Mouse (Mus musculus) midbrain, embryonic 16.5 days (tissue): ENCODE results near the gene Mier1. TPM values are rescaled to one million over a fixed set of nuclear protein-coding genes. Genes with fewer than 3 reads are reported as not detected.
"Not testable (repeated sequence)": the region's sequence is repeated elsewhere in the genome, so short reads cannot be mapped to it uniquely, and the experiment has no call there.

Experiments used
- ATAC-seq: fragments of 200-750 bp; cut with Nextera tagmentation; 2 replicates; pipeline ENCODE4 v1.8.0; 2017; ENCODE audit warnings: moderate TSS enrichment
- H3K27ac ChIP-seq: fragments of 300-500 bp; sonication (generic); 2 replicates; pipeline ENCODE4 v1.5.1; 2014; ENCODE audit warnings: mild to moderate bottlenecking, low read length, mixed read lengths
- H3K27me3 ChIP-seq: fragments of 300-500 bp; sonication (generic); 2 replicates; pipeline ENCODE4 v1.6.1; 2014; ENCODE audit warnings: low read depth, low read length, mixed read lengths; ENCODE audit not compliant: control insufficient read depth, insufficient read depth
- H3K36me3 ChIP-seq: fragments of 300-500 bp; sonication (generic); 2 replicates; pipeline ENCODE4 v1.6.1; 2014; ENCODE audit warnings: mild to moderate bottlenecking, low read length, moderate library complexity, mixed read lengths; ENCODE audit not compliant: control insufficient read depth, insufficient read depth
- H3K4me1 ChIP-seq: fragments of 300-500 bp; sonication (generic); 2 replicates; pipeline ENCODE4 v1.6.1; 2014; ENCODE audit warnings: mild to moderate bottlenecking, low read length, mixed read lengths; ENCODE audit not compliant: control insufficient read depth, insufficient read depth
- H3K4me2 ChIP-seq: fragments of 300-500 bp; sonication (generic); 2 replicates; pipeline ENCODE4 v1.6.1; 2014; ENCODE audit warnings: mild to moderate bottlenecking, low read length, mixed read lengths
- H3K4me3 ChIP-seq: fragments of 300-500 bp; sonication (generic); 2 replicates; pipeline ENCODE4 v1.5.1; 2014; ENCODE audit warnings: low read depth, mild to moderate bottlenecking, low read length, moderate library complexity, mixed read lengths
- H3K9ac ChIP-seq: fragments of 300-500 bp; sonication (generic); 2 replicates; pipeline ENCODE4 v1.6.1; 2014; ENCODE audit warnings: low read depth, low read length, mixed read lengths
- H3K9me3 ChIP-seq: fragments of 300-500 bp; sonication (generic); replicated peaks from 2 replicates; pipeline ENCODE4 v1.6.1; 2014; ENCODE audit warnings: mild to moderate bottlenecking, low read length, mixed read lengths; ENCODE audit not compliant: control insufficient read depth, poor library complexity, severe bottlenecking
- WGBS: fragments of 180-500 bp; shearing (Covaris S2); extraction: QIAGEN DNeasy Blood & Tissue Kit; methylation state at CpG from one replicate; pipeline ENCODE4 v1.1.7; 2014; 5-methylcytosine and 5-hydroxymethylcytosine counted together
- polyA plus RNA-seq: library from polyadenylated mRNA; unstranded; fragments of >200 nt; fragmentation: Nextera tagmentation; extraction: Ambion mirVana; gene quantifications from 2 replicates; pipeline ENCODE4 v1.2.1, GENCODE M21; 2015

The Mier1 gene
- polyA plus RNA-seq, 1 experiment from 2014 or later = 26.7 TPM

GRCm38 (mm10) chr4:103126533-103126932, 12.3 kb downstream of the Mier1 start:
- no peaks in the 10 kb centered on the region for H3K9me3 ChIP-seq
- WGBS = 94% methylated on average over 4 of the region's 4 CpGs
- H3K4me1 ChIP-seq = no peaks in the 10 kb centered on the region
- peaks cover 5% of the 10 kb centered on the region; the same call in 1 of the 2 replicates for H3K36me3 ChIP-seq
- no peak for ATAC-seq
- no peak overlapping the region for H3K4me2 ChIP-seq
- no peak overlapping the region for H3K27ac ChIP-seq
- no peak overlapping the region for H3K9ac ChIP-seq
- H3K4me3 ChIP-seq = no peak overlapping the region
- no peaks in the 10 kb centered on the region for H3K27me3 ChIP-seq

GRCm38 (mm10) chr4:103136946-103137345, 22.8 kb downstream of the Mier1 start:
- H3K4me2 ChIP-seq = no peak overlapping the region
- H3K4me1 ChIP-seq = no peaks in the 10 kb centered on the region
- no peak for ATAC-seq
- no peak overlapping the region for H3K27ac ChIP-seq
- no peaks in the 10 kb centered on the region for H3K9me3 ChIP-seq
- H3K27me3 ChIP-seq = no peaks in the 10 kb centered on the region
- H3K4me3 ChIP-seq = no peak overlapping the region
- H3K36me3 ChIP-seq = peaks cover 2% of the 10 kb centered on the region; the same call in 1 of the 2 replicates
- no peak overlapping the region for H3K9ac ChIP-seq
- WGBS = 85% methylated on average over 1 of the region's 1 CpGs

- H3K4me3 ChIP-seq = no peak overlapping the region
Observed at GRCm38 (mm10) chr4:103146339-103146738, 32.1 kb downstream of the Mier1 start.

GRCm38 (mm10) chr4:103151946-103152345, 37.8 kb downstream of the Mier1 start:
- Histone ChIP-seq H3K27ac (no peak overlapping the region), H3K27me3 (no peaks in the 10 kb centered on the region), H3K4me1 (no peaks in the 10 kb centered on the region), H3K4me2 (no peak overlapping the region), H3K9me3 (no peaks in the 10 kb centered on the region), H3K36me3 (peaks cover 22% of the 10 kb centered on the region), H3K9ac (no peak overlapping the region), H3K4me3 (no peak overlapping the region)
- WGBS = 91% methylated on average over 5 of the region's 5 CpGs
- no peak for ATAC-seq

More at GRCm38 (mm10) chr4:103146339-103146738, 32.1 kb downstream of the Mier1 start:
- Histone ChIP-seq H3K9me3 (no peaks in the 10 kb centered on the region), H3K27me3 (no peaks in the 10 kb centered on the region), H3K27ac (no peak overlapping the region), H3K4me2 (no peak overlapping the region), H3K4me1 (no peaks in the 10 kb centered on the region), H3K36me3 (peaks cover 17% of the 10 kb centered on the region), H3K9ac (no peak overlapping the region)
- 0 out of 2 replicates have a peak, but pooled peaks have one; percentile 56 for ATAC-seq
- 32% methylated on average over 5 of the region's 5 CpGs for WGBS

DNA sequence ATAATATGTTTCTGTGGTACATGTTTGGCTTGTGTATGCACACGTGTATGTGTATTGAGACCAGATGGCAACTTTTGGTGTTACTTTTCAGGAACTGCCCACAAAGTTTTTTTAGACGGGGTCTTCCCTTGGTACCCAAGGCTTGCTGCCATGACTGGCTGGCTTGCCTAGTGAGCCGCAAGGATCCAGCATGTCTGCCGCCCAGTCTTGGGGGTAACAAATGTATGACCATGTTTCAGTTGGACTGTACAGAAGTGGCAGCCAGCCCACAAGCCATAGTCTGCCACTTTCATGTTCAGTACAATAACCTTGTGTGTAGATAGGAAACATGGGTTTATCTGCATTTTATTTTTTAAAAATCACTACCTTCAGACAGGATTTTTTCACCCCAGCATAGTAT, 44.6 kb downstream of the Mier1 start:
- no peak overlapping the region for H3K27ac ChIP-seq
- no peak overlapping the region for H3K9ac ChIP-seq
- no peak for ATAC-seq
- H3K4me2 ChIP-seq = no peak overlapping the region
- H3K4me1 ChIP-seq = no peaks in the 10 kb centered on the region
- H3K27me3 ChIP-seq = no peaks in the 10 kb centered on the region
- H3K4me3 ChIP-seq = no peak overlapping the region
- H3K36me3 ChIP-seq = peaks cover 20% of the 10 kb centered on the region
- 96% methylated on average over 4 of the region's 4 CpGs for WGBS
- H3K9me3 ChIP-seq = no peaks in the 10 kb centered on the region

DNA sequence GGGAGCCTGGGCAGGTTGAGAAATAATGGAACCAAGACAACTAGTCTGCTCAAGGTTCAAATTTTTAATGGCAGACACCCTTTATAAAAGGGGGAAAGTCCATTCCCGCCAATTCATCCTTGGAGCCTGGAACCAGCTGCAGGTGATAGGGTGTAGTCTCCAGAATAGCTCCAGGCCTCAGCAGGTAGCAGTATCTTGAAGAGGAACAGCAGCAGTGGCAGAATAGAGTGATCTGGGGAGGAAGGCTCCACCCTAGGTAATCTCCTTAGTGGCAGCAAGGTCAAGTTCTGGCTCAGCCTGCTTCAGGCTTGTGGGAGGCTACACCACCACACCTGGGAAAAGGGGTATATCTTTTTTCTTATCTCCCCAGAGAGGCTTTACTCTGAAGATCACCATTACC, 52.0 kb downstream of the Mier1 start:
- not testable (repeated sequence) for H3K9ac ChIP-seq, ATAC-seq, H3K27me3 ChIP-seq, H3K4me3 ChIP-seq, H3K4me2 ChIP-seq, H3K9me3 ChIP-seq, H3K4me1 ChIP-seq, H3K27ac ChIP-seq, H3K36me3 ChIP-seq
- 95% methylated on average over 1 of the region's 1 CpGs for whole genome bisulfite sequencing

DNA sequence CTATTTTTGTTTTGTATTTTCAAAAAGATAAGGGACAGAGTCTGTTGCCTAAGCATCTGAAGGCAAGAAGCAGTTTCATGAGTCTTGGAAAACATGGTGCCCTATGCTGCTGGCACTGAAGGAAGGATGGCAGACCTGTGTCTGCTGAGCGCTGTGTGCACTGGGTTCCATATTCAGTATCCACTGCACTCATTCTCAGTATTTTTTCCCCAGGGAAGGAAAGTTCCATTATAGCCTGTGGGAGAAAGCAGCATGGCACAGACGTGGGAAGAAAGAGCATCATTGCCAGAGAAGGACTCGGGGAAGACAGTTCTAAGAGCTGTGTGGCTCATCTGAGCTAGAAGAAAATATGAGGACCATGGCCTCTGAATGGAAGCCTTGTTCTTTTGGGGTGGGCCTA, 57.1 kb downstream of the Mier1 start:
- H3K4me2 ChIP-seq = no peak overlapping the region
- 97% methylated on average over 3 of the region's 3 CpGs for WGBS
- H3K9me3 ChIP-seq = no peaks in the 10 kb centered on the region
- ATAC-seq = no peak
- H3K36me3 ChIP-seq = 0 out of 2 replicates have a peak, but pooled peaks cover 3% of the 10 kb centered on the region
- no peak overlapping the region for H3K27ac ChIP-seq
- no peaks in the 10 kb centered on the region for H3K4me1 ChIP-seq
- no peak overlapping the region for H3K9ac ChIP-seq
- H3K4me3 ChIP-seq = no peak overlapping the region
- no peaks in the 10 kb centered on the region for H3K27me3 ChIP-seq

- ATAC-seq = no peak
- Histone ChIP-seq H3K27ac (no peak overlapping the region), H3K9ac (no peak overlapping the region), H3K27me3 (no peaks in the 10 kb centered on the region), H3K4me3 (no peak overlapping the region), H3K9me3 (no peaks in the 10 kb centered on the region), H3K36me3 (0 out of 2 replicates have a peak, but pooled peaks cover 5% of the 10 kb centered on the region), H3K4me2 (no peak overlapping the region), H3K4me1 (no peaks in the 10 kb centered on the region)
- WGBS = 87% methylated on average over 6 of the region's 6 CpGs
Observed at GRCm38 (mm10) chr4:103173507-103173906, 59.3 kb downstream of the Mier1 start.

DNA sequence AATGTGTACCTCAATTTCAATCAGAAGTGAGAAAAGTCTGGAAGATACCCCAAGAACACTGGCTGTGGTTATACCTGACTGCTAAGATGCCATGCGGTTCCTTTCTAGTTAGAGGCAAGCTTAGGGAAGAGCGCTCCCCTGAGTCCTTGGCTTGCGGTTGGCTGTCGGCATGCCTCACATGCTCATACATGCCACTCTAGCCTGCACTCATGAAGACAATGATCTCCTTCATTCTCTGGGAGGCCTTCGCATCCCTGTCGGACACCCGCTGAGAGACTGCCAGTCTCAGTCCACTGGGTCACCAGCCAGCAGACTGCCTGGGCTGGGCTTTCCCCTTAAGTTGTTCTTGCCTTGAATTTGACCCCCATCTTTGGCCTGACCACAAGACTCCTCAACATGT, 59.8 kb downstream of the Mier1 start:
- ATAC-seq = no peak
- Histone ChIP-seq H3K9ac (no peak overlapping the region), H3K27ac (no peak overlapping the region), H3K4me3 (no peak overlapping the region), H3K9me3 (no peaks in the 10 kb centered on the region), H3K4me1 (no peaks in the 10 kb centered on the region), H3K36me3 (0 out of 2 replicates have a peak, but pooled peaks cover 5% of the 10 kb centered on the region), H3K4me2 (no peak overlapping the region), H3K27me3 (no peaks in the 10 kb centered on the region)
- 85% methylated on average over 7 of the region's 7 CpGs for WGBS
